Mouse (Mus musculus) ES-E14 (cell line): ENCODE results near the gene Wdr18. TPM values are rescaled to one million over a fixed set of nuclear protein-coding genes. Genes with fewer than 3 reads are reported as not detected.

ENCODE experiments used
- DNase-seq: peaks from one replicate; pipeline ENCODE4 v3.0.0-alpha.2; 2013; ENCODE audit warnings: low read depth, low spot score
- H3K27ac ChIP-seq: 2 replicates; pipeline ENCODE4 v1.5.1; 2012; ENCODE audit warnings: low read depth, mild to moderate bottlenecking, low read length, moderate library complexity, mixed read lengths; ENCODE audit not compliant: poor library complexity, insufficient read depth, severe bottlenecking
- H3K36me3 ChIP-seq: 2 replicates; pipeline ENCODE4 v1.6.1; 2012; ENCODE audit warnings: mild to moderate bottlenecking, low read length, moderate library complexity, mixed read lengths; ENCODE audit not compliant: control insufficient read depth, poor library complexity, insufficient read depth, severe bottlenecking
- H3K4me1 ChIP-seq, 2 experiments: fragments of 150-350 bp in 1 of 2; sonication (generic) in 1 of 2; 2 replicates each; pipeline ENCODE4 v1.6.1; 2012; ENCODE audit warnings: low read length in 2 of 2, mild to moderate bottlenecking in 1 of 2, mixed read lengths in 1 of 2; ENCODE audit not compliant: control insufficient read depth in 2 of 2, insufficient read depth in 2 of 2, poor library complexity in 1 of 2
- H3K4me3 ChIP-seq, 2 experiments: fragments of 150-350 bp in 1 of 2; sonication (generic) in 1 of 2; 2 replicates each; pipeline ENCODE4 v1.5.1; 2012; ENCODE audit warnings: low read length in 2 of 2, low read depth in 1 of 2, mild to moderate bottlenecking in 1 of 2, mixed read lengths in 1 of 2; ENCODE audit not compliant: insufficient read depth in 1 of 2, poor library complexity in 1 of 2, severe bottlenecking in 1 of 2
- H3K9ac ChIP-seq: 2 replicates; pipeline ENCODE4 v1.6.1; 2012; ENCODE audit warnings: low read depth, mild to moderate bottlenecking, low read length, mixed read lengths; ENCODE audit not compliant: poor library complexity, insufficient read depth, severe bottlenecking
- H3K9me3 ChIP-seq: fragments of 150-350 bp; sonication (generic); 2 replicates; pipeline ENCODE4 v1.6.1; 2012; ENCODE audit warnings: low read depth, mild to moderate bottlenecking, low read length; ENCODE audit not compliant: control insufficient read depth, insufficient read depth
- CHD2 ChIP-seq: IDR thresholded peaks from 2 replicates; pipeline ENCODE4 v1.6.1; 2014; ENCODE audit warnings: mild to moderate bottlenecking, low read depth, low read length, inconsistent platforms
- HCFC1 ChIP-seq: IDR thresholded peaks from 2 replicates; pipeline ENCODE4 v1.6.1; 2012; ENCODE audit warnings: low read length, inconsistent platforms, borderline replicate concordance; ENCODE audit not compliant: insufficient read depth
- MAFK ChIP-seq: IDR thresholded peaks from 2 replicates; pipeline ENCODE4 v1.6.1; 2014; ENCODE audit warnings: mild to moderate bottlenecking, low read depth, low read length, inconsistent platforms; ENCODE audit not compliant: insufficient read depth
- ZC3H11A ChIP-seq: IDR thresholded peaks from 2 replicates; pipeline ENCODE4 v1.6.1; 2012; ENCODE audit warnings: low read depth, mild to moderate bottlenecking, inconsistent platforms, low read length, borderline replicate concordance
- ZNF384 ChIP-seq: IDR thresholded peaks from 2 replicates; pipeline ENCODE4 v1.6.1; 2012; ENCODE audit warnings: low read depth, low read length, inconsistent platforms
- in situ Hi-C, 2 experiments: fragments of 600-800 bp; cut with MboI; formaldehyde crosslinking; loops; one replicate each; pipeline ENCODE4 v1.15.1; 2025; ENCODE audit warnings: low sequenced_read_pairs in 2 of 2, inconsistent platforms in 1 of 2; ENCODE audit not compliant: unreplicated experiment in 2 of 2
- total RNA-seq: library from RNA; depleted of rRNA; stranded (reverse); fragments of 300-350 nt; gene quantifications from 2 replicates; pipeline ENCODE4 v1.2.3, GENCODE M21; 2012

The Wdr18 gene
- total RNA-seq, 1 experiment = 155 TPM

- no peak for DNase-seq
- no peak for TF ChIP-seq HCFC1
- TF ChIP-seq MAFK = no peak
- no peak for TF ChIP-seq ZNF384
- peaks cover 8% of the 10 kb centered on the region; the same call in 1 of the 2 replicates for H3K36me3 ChIP-seq
- H3K9ac ChIP-seq = peak within 1 kb of the TSS; percentile 81
- H3K4me1 ChIP-seq = peaks cover 6 to 16% of the 10 kb centered on the region in 2 experiments
- in situ Hi-C loops = loop anchor here in 1 of 2 experiments (25.0 kb wide), 1 partner anchor 124 kb away; the partner anchor contains the start of genes Sbno2 and Stk11
- H3K9me3 ChIP-seq = no peaks in the 10 kb centered on the region
- H3K27ac ChIP-seq = peak within 1 kb of the TSS; percentile 45; the same call in 1 of the 2 replicates
- peak within 1 kb of the TSS; percentile 75 to 86 for H3K4me3 ChIP-seq
Observed at GRCm38 (mm10) chr10:79988506-79989271, 28.7 kb downstream of the Wdr18 start, which contains the start of gene Cnn2. Cnn2 (plus strand) TSS chr10:79988584.

GRCm38 (mm10) chr10:79989272-79989786, 29.4 kb downstream of the Wdr18 start:
- Histone ChIP-seq H3K9me3 (no peaks in the 10 kb centered on the region), H3K36me3 (peaks cover 11% of the 10 kb centered on the region; the same call in 1 of the 2 replicates), H3K4me1 (peaks cover 6 to 16% of the 10 kb centered on the region in 2 experiments), H3K27ac (no peak overlapping the region), H3K9ac (peak overlapping the region; percentile 81; the same call in 1 of the 2 replicates), H3K4me3 (peak overlapping the region; percentile 75 to 86; a peak in 3 of 4 replicates)
- in situ Hi-C loops = loop anchor here in 1 of 2 experiments (25.0 kb wide), 1 partner anchor 123 kb away; the partner anchor contains the start of genes Sbno2 and Stk11
- no peak for DNase-seq
- TF ChIP-seq MAFK (no peak), HCFC1 (no peak), CHD2 (no peak), ZC3H11A (no peak), ZNF384 (no peak)

- no peak for DNase-seq
- H3K4me1 ChIP-seq = peaks cover 6 to 16% of the 10 kb centered on the region in 2 experiments
Observed at GRCm38 (mm10) chr10:79989870-79990269, 29.9 kb downstream of the Wdr18 start.

GRCm38 (mm10) chr10:79991099-79991498, 31.1 kb downstream of the Wdr18 start:
- Histone ChIP-seq H3K9me3 (no peaks in the 10 kb centered on the region), H3K4me1 (peaks cover 6 to 16% of the 10 kb centered on the region in 2 experiments), H3K27ac (no peak overlapping the region), H3K9ac (no peak overlapping the region), H3K4me3 (no peak overlapping the region), H3K36me3 (peaks cover 14% of the 10 kb centered on the region; the same call in 1 of the 2 replicates)
- no peak for TF ChIP-seq ZC3H11A
- TF ChIP-seq CHD2 = no peak
- no peak for TF ChIP-seq MAFK
- no peak for TF ChIP-seq HCFC1
- TF ChIP-seq ZNF384 = no peak
- no peak for DNase-seq
- in situ Hi-C loops = loop anchor here in 1 of 2 experiments (25.0 kb wide), 1 partner anchor 121 kb away; the partner anchor contains the start of genes Sbno2 and Stk11

More at GRCm38 (mm10) chr10:79989870-79990269, 29.9 kb downstream of the Wdr18 start:
- no peak overlapping the region for H3K27ac ChIP-seq
- TF ChIP-seq ZNF384 (no peak), ZC3H11A (no peak), HCFC1 (no peak), CHD2 (no peak), MAFK (no peak)
- peaks cover 14% of the 10 kb centered on the region; the same call in 1 of the 2 replicates for H3K36me3 ChIP-seq
- H3K9ac ChIP-seq = no peak overlapping the region; the same call in 1 of the 2 replicates
- H3K9me3 ChIP-seq = no peaks in the 10 kb centered on the region
- H3K4me3 ChIP-seq = no peak overlapping the region
- in situ Hi-C loops = loop anchor here in 1 of 2 experiments (25.0 kb wide), 1 partner anchor 122 kb away; the partner anchor contains the start of genes Sbno2 and Stk11
